Mouse (Mus musculus): ENCODE measurements around the gene Tmem201. TPM values are rescaled to one million over a fixed set of nuclear protein-coding genes. Genes with fewer than 3 reads are reported as not detected.

Tmem201 gene
- polyA plus RNA-seq, 1 experiment: 8.2 TPM

- H3K4me3 ChIP-seq (replicated peaks; ENCODE audit: control insufficient read depth, low read depth, low read length): no peak overlapping the region
- H3K4me1 ChIP-seq (ENCODE audit: control insufficient read depth, insufficient read depth, low read length): no peaks in the 10 kb centered on the region
- H3K27ac ChIP-seq (ENCODE audit: control insufficient read depth, insufficient read depth, low read depth, low read length, poor library complexity): no peak overlapping the region
- 92% methylated on average over 12 of the region's 12 CpGs for WGBS
- TF ChIP-seq CTCF (IDR thresholded peaks at IDR 0.05; ENCODE audit: control insufficient read depth, insufficient read depth, low read length): no peak
- TF ChIP-seq POLR2A (IDR thresholded peaks at IDR 0.05; ENCODE audit: borderline replicate concordance, control insufficient read depth, low read depth, low read length): no peak
These were observed 14.8 kb downstream of the Tmem201 start for GRCm38 (mm10) chr4:149723021-149723390.

GRCm38 (mm10) chr4:149722104-149723020, 15.5 kb downstream of the Tmem201 start:
- 89% methylated on average over 24 of the region's 24 CpGs for WGBS
- TF ChIP-seq POLR2A (IDR thresholded peaks at IDR 0.05; ENCODE audit: borderline replicate concordance, control insufficient read depth, low read depth, low read length) (no peak), CTCF (IDR thresholded peaks at IDR 0.05; ENCODE audit: control insufficient read depth, insufficient read depth, low read length) (no peak)

GRCm38 (mm10) chr4:149721163-149721562, 16.7 kb downstream of the Tmem201 start:
- H3K4me3 ChIP-seq (replicated peaks; ENCODE audit: control insufficient read depth, low read depth, low read length): no peak overlapping the region
- no peak overlapping the region for H3K27ac ChIP-seq (ENCODE audit: control insufficient read depth, insufficient read depth, low read depth, low read length, poor library complexity)
- H3K4me1 ChIP-seq (ENCODE audit: control insufficient read depth, insufficient read depth, low read length): no peaks in the 10 kb centered on the region
- 79% methylated on average over 8 of the region's 8 CpGs for WGBS
- TF ChIP-seq POLR2A (IDR thresholded peaks at IDR 0.05; ENCODE audit: borderline replicate concordance, control insufficient read depth, low read depth, low read length): no peak
- no peak for TF ChIP-seq CTCF (IDR thresholded peaks at IDR 0.05; ENCODE audit: control insufficient read depth, insufficient read depth, low read length)

More at GRCm38 (mm10) chr4:149722104-149723020, 15.5 kb downstream of the Tmem201 start:
- Histone ChIP-seq H3K4me3 (replicated peaks; ENCODE audit: control insufficient read depth, low read depth, low read length) (no peak overlapping the region), H3K27ac (ENCODE audit: control insufficient read depth, insufficient read depth, low read depth, low read length, poor library complexity) (no peak overlapping the region), H3K4me1 (ENCODE audit: control insufficient read depth, insufficient read depth, low read length) (no peaks in the 10 kb centered on the region)

- Histone ChIP-seq H3K27ac (ENCODE audit: control insufficient read depth, insufficient read depth, low read depth, low read length, poor library complexity) (no peak overlapping the region), H3K4me1 (ENCODE audit: control insufficient read depth, insufficient read depth, low read length) (no peaks in the 10 kb centered on the region), H3K4me3 (replicated peaks; ENCODE audit: control insufficient read depth, low read depth, low read length) (no peak overlapping the region)
- TF ChIP-seq POLR2A (IDR thresholded peaks at IDR 0.05; ENCODE audit: borderline replicate concordance, control insufficient read depth, low read depth, low read length) (no peak), CTCF (IDR thresholded peaks at IDR 0.05; ENCODE audit: control insufficient read depth, insufficient read depth, low read length) (peak; percentile 46)
- 79% methylated on average over 6 of the region's 6 CpGs for WGBS
These were observed 18.2 kb downstream of the Tmem201 start for GRCm38 (mm10) chr4:149719686-149720085.

DNA sequence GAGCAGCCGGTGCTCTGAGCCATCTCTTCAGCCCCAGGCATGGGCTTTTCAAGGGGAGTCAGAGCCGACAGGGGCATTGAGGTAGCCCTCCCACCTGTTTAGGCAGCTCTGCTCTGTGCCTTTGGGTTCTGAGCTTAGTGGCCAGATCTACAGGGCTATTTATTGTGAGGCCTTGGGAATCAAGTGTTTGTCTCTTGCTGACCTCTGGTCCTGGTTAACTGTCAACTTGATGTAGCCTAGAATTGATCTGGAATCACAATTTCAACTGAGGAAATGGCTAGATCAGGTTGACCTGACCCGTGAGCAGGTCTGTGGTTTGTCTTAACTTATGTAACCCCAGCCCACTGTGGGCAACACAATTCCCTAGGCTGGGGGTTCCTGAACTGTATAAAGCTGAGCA, 23.3 kb downstream of the Tmem201 start:
- 76% methylated on average over 3 of the region's 3 CpGs for WGBS
- no peak overlapping the region for H3K27ac ChIP-seq (ENCODE audit: control insufficient read depth, insufficient read depth, low read depth, low read length, poor library complexity)
- no peak for TF ChIP-seq CTCF (IDR thresholded peaks at IDR 0.05; ENCODE audit: control insufficient read depth, insufficient read depth, low read length)
- TF ChIP-seq POLR2A (IDR thresholded peaks at IDR 0.05; ENCODE audit: borderline replicate concordance, control insufficient read depth, low read depth, low read length): no peak
- peaks cover 1% of the 10 kb centered on the region; the same call in 1 of the 2 replicates for H3K4me1 ChIP-seq (ENCODE audit: control insufficient read depth, insufficient read depth, low read length)
- H3K4me3 ChIP-seq (replicated peaks; ENCODE audit: control insufficient read depth, low read depth, low read length): no peak overlapping the region

GRCm38 (mm10) chr4:149711955-149712354, 25.9 kb downstream of the Tmem201 start:
- Histone ChIP-seq H3K27ac (ENCODE audit: control insufficient read depth, insufficient read depth, low read depth, low read length, poor library complexity) (no peak overlapping the region), H3K4me1 (ENCODE audit: control insufficient read depth, insufficient read depth, low read length) (peaks cover 1% of the 10 kb centered on the region; the same call in 1 of the 2 replicates), H3K4me3 (replicated peaks; ENCODE audit: control insufficient read depth, low read depth, low read length) (no peak overlapping the region)
- 41% methylated on average over 7 of the region's 7 CpGs for WGBS
- TF ChIP-seq POLR2A (IDR thresholded peaks at IDR 0.05; ENCODE audit: borderline replicate concordance, control insufficient read depth, low read depth, low read length): no peak
- peak; percentile 75 for TF ChIP-seq CTCF (IDR thresholded peaks at IDR 0.05; ENCODE audit: control insufficient read depth, insufficient read depth, low read length)

DNA sequence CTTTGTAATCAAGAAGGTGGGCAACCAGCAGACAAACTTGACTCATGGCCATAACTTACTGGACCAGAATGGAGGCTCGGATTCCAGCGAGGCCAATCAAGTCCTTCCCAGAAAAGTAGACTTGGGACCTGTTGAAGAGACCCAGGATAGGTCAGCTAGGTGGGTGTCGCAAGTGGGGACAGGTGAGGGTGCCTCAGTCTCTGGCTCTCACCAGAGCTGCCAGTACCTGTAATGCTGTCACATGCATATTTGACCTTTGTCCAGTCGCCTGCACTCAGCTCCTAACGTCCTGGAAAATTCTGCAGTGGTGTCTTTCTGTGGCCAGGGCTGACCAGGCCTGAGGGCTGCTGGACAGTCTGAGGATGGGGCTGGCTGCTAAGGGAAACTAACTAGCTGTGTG, 26.4 kb downstream of the Tmem201 start:
- Histone ChIP-seq H3K4me1 (ENCODE audit: control insufficient read depth, insufficient read depth, low read length) (peaks cover 1% of the 10 kb centered on the region; the same call in 1 of the 2 replicates), H3K27ac (ENCODE audit: control insufficient read depth, insufficient read depth, low read depth, low read length, poor library complexity) (no peak overlapping the region), H3K4me3 (replicated peaks; ENCODE audit: control insufficient read depth, low read depth, low read length) (no peak overlapping the region)
- WGBS: 85% methylated on average over 5 of the region's 5 CpGs
- TF ChIP-seq CTCF (IDR thresholded peaks at IDR 0.05; ENCODE audit: control insufficient read depth, insufficient read depth, low read length): no peak
- TF ChIP-seq POLR2A (IDR thresholded peaks at IDR 0.05; ENCODE audit: borderline replicate concordance, control insufficient read depth, low read depth, low read length): no peak

DNA sequence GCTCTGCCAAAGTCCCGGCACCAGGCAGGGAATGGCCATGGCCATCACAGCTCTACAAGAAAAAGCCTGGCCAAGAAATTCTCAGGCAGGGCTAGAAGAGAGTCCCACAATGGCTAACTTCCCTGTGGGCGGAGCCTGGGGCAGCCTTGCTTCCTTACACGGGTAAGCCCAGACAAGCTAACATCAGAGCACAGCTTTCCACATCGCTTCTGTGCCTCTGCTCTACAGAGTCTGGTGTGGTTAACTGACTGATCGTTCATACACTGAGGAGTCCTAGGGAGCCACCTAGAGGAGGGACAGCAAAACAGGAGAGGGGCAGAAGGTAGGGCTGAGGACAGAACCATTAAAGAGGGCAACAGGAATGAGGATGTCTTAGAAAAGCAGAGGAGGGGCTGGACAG, 27.3 kb downstream of the Tmem201 start:
- TF ChIP-seq POLR2A (IDR thresholded peaks at IDR 0.05; ENCODE audit: borderline replicate concordance, control insufficient read depth, low read depth, low read length) (no peak), CTCF (IDR thresholded peaks at IDR 0.05; ENCODE audit: control insufficient read depth, insufficient read depth, low read length) (peak; percentile 91)
- Histone ChIP-seq H3K4me3 (replicated peaks; ENCODE audit: control insufficient read depth, low read depth, low read length) (no peak overlapping the region), H3K27ac (ENCODE audit: control insufficient read depth, insufficient read depth, low read depth, low read length, poor library complexity) (peak overlapping the region; percentile 46; the same call in 1 of the 2 replicates), H3K4me1 (ENCODE audit: control insufficient read depth, insufficient read depth, low read length) (peaks cover 4% of the 10 kb centered on the region; the same call in 1 of the 2 replicates)
- WGBS: 13% methylated on average over 5 of the region's 5 CpGs

All from bone marrow, adult 2 months (tissue).